ENCODE assay signal across 24 mouse cellular contexts in genomic region chr8:109864798-109865197, GRCm38 (mm10). TPM values are rescaled to one million over a fixed set of nuclear protein-coding genes. Genes with fewer than 3 reads are reported as not detected.
DNase-seq lines count a peak whose midpoint lies in the region; ATAC-seq lines count a peak whose summit lies in the region.
"Had no signal": no experiment of that assay in that cellular context is flagged by ENCODE, and none has a peak within 500 bp of the region (broad histone marks: within the 10 kb centered on the region; RNA-seq: fewer than 3 reads in every experiment).

No protein-coding gene starts in this region.

- no peak overlapping the region for H3K4me3 ChIP-seq in forebrain, embryonic 10.5 days
- H3K4me3 ChIP-seq: embryonic facial prominence, embryonic 13.5 days; forebrain, embryonic 12.5 days; heart, embryonic 12.5 days; midbrain, embryonic 13.5 days; myocyte; neural tube, embryonic 15.5 days; stomach, embryonic 15.5 days had no signal

- peaks cover 42% of the 10 kb centered on the region for H3K36me3 ChIP-seq in forebrain, embryonic 10.5 days (replicated peaks)

- no peaks in the 10 kb centered on the region for H3K27me3 ChIP-seq in forebrain, embryonic 10.5 days (ENCODE audit: poor library complexity, severe bottlenecking)
- H3K27me3 ChIP-seq: embryonic facial prominence, embryonic 13.5 days; forebrain, embryonic 12.5 days; heart, embryonic 12.5 days; midbrain, embryonic 13.5 days; neural tube, embryonic 15.5 days; stomach, embryonic 15.5 days had no signal

- 96% methylated on average over 2 of the region's 2 CpGs for WGBS in forebrain, embryonic 10.5 days

- no peak overlapping the region for H3K27ac ChIP-seq in forebrain, embryonic 10.5 days
- H3K27ac ChIP-seq: embryonic facial prominence, embryonic 13.5 days; forebrain, embryonic 12.5 days; hindbrain, postnatal 0 days; midbrain, embryonic 13.5 days; neural tube, embryonic 15.5 days; stomach, embryonic 15.5 days had no signal

- DNase-seq in heart, adult 11 months = peak; percentile 33
- DNase-seq in heart, adult 18-20 months = no peak
- DNase-seq in MEL-GATA-1-ER (ENCODE audit: extremely low read depth, low read depth) (peak; percentile 26), liver (peak; percentile 82)
- DNase-seq in thymus, postnatal 36 days = no peak
- no peak for DNase-seq in layer of hippocampus, postnatal 14 days (ENCODE audit: low spot score in 2 of 2)
- DNase-seq in forebrain, embryonic 10.5 days (ENCODE audit: extremely low spot score, low spot score) = no peak
- DNase-seq: adrenal gland, adult 8-10 months; cerebellum, adult 8-10 months; gastrocnemius, postnatal 14 days; kidney, adult 8-10 months; lung, adult 18-20 months; right cerebral cortex, postnatal 4 days; thymus, postnatal 14 days had no signal

- peaks cover 15% of the 10 kb centered on the region for H3K4me1 ChIP-seq in forebrain, embryonic 10.5 days

- no peaks in the 10 kb centered on the region for H3K9me3 ChIP-seq in forebrain, embryonic 10.5 days
- H3K9me3 ChIP-seq: embryonic facial prominence, embryonic 13.5 days; forebrain, embryonic 12.5 days; heart, embryonic 12.5 days; midbrain, embryonic 13.5 days; neural tube, embryonic 15.5 days; stomach, embryonic 15.5 days had no signal

- ATAC-seq in megakaryocyte progenitor cell, adult 5-6 weeks (replicated peaks; ENCODE audit: poor library complexity) = peak; percentile 36
- ATAC-seq: CD4-positive, CD25-positive, alpha-beta regulatory T cell, adult 4 months; hindbrain, postnatal 0 days; midbrain, embryonic 13.5 days had no signal

RNA-seq across cellular contexts. Expression of gene Phlpp2, which starts 3.5 kb away (rescaled TPM):
- total RNA-seq in heart, adult 18-20 months (2021) = 1 to 10 TPM; 3.0 to 3.4 TPM
- 8.6 and 8.7 TPM in 2 replicates for total RNA-seq in megakaryocyte progenitor cell, adult 5-6 weeks (2015)
- 8.0 and 8.6 TPM in 2 replicates for total RNA-seq in megakaryocyte progenitor cell, adult 5-6 weeks (2017)
- total RNA-seq in layer of hippocampus, postnatal 14 days (2021) = 10 to 100 TPM; 22.9 to 24.3 TPM
- 2.2 and 2.9 TPM in 2 replicates for polyA plus RNA-seq in forebrain, embryonic 10.5 days (2016; fragmentation: Nextera tagmentation; extraction: Ambion mirVana)

Comparison
In these comparisons a context has a peak if more than half of its experiments do, and no peak if none do; other contexts are left out.
1. DNase-seq: peak in heart, adult 11 months (single experiment), MEL-GATA-1-ER (single experiment) and liver (single experiment); none in heart, adult 18-20 months (0 of 2), thymus, postnatal 36 days (0 of 2), layer of hippocampus, postnatal 14 days (0 of 2) and forebrain, embryonic 10.5 days (single experiment).